Comparison of ENCODE assay signal across 8 mouse cellular contexts in genomic region chr2:164970631-164971196, GRCm38 (mm10). TPM values are rescaled to one million over a fixed set of nuclear protein-coding genes. Genes with fewer than 3 reads are reported as not detected.
DNase-seq lines count a peak whose midpoint lies in the region; ATAC-seq lines count a peak whose summit lies in the region.

No protein-coding gene starts in this region.

- ATAC-seq in lung, embryonic 16.5 days (ENCODE audit: low read depth): peak; percentile 31; the same call in 1 of the 2 replicates
- no peak for ATAC-seq in embryonic facial prominence, embryonic 13.5 days (ENCODE audit: insufficient number of reproducible peaks, insufficient read depth, low FRiP score, low TSS enrichment, low read depth)
- peak; percentile 28; the same call in 1 of the 2 replicates for ATAC-seq in neural tube, embryonic 14.5 days (ENCODE audit: low read depth)
- no peak for ATAC-seq in granulocyte monocyte progenitor cell, adult 5-6 weeks (replicated peaks; ENCODE audit: poor library complexity, severe bottlenecking)

- H3K4me2 ChIP-seq in lung, embryonic 16.5 days (ENCODE audit: low read depth, low read length): no peak overlapping the region
- peak overlapping the region; percentile 53 for H3K4me2 ChIP-seq in embryonic facial prominence, embryonic 13.5 days
- H3K4me2 ChIP-seq in neural tube, embryonic 14.5 days (ENCODE audit: low read depth, low read length): peak overlapping the region; percentile 72

- WGBS in lung, embryonic 16.5 days: under 1% methylated on average over 35 of the region's 42 CpGs
- under 1% methylated on average over 42 of the region's 42 CpGs for WGBS in embryonic facial prominence, embryonic 13.5 days
- WGBS in neural tube, embryonic 14.5 days: under 1% methylated on average over 41 of the region's 42 CpGs

- no peak overlapping the region for H3K4me3 ChIP-seq in lung, embryonic 16.5 days (ENCODE audit: low read length)
- peak overlapping the region; percentile 24; the same call in 1 of the 2 replicates for H3K4me3 ChIP-seq in embryonic facial prominence, embryonic 13.5 days
- H3K4me3 ChIP-seq in neural tube, embryonic 14.5 days (ENCODE audit: low read depth, low read length): peak overlapping the region; percentile 52

- no peak for DNase-seq in lung, adult 18-20 months
- DNase-seq in layer of hippocampus, postnatal 25 days (ENCODE audit: extremely low spot score in 1 of 2, low spot score in 1 of 2): peak; percentile 59 to 67
- no peak for DNase-seq in spleen, postnatal 36 days (ENCODE audit: low spot score in 2 of 2)
- DNase-seq in lung, postnatal 36 days: no peak

- no peak overlapping the region for H3K27ac ChIP-seq in lung, embryonic 16.5 days (ENCODE audit: low read length)
- H3K27ac ChIP-seq in embryonic facial prominence, embryonic 13.5 days: no peak overlapping the region
- H3K27ac ChIP-seq in neural tube, embryonic 14.5 days (ENCODE audit: low read depth, low read length): no peak overlapping the region

- no peaks in the 10 kb centered on the region for H3K36me3 ChIP-seq in lung, embryonic 16.5 days (ENCODE audit: control insufficient read depth, insufficient read depth, low read length)
- no peaks in the 10 kb centered on the region for H3K36me3 ChIP-seq in embryonic facial prominence, embryonic 13.5 days
- no peaks in the 10 kb centered on the region for H3K36me3 ChIP-seq in neural tube, embryonic 14.5 days (ENCODE audit: control insufficient read depth, insufficient read depth, low read length)

- no peak overlapping the region for H3K9ac ChIP-seq in lung, embryonic 16.5 days (ENCODE audit: low read length)
- peak overlapping the region; percentile 11; the same call in 1 of the 2 replicates for H3K9ac ChIP-seq in embryonic facial prominence, embryonic 13.5 days
- peak overlapping the region; percentile 41 for H3K9ac ChIP-seq in neural tube, embryonic 14.5 days (replicated peaks; ENCODE audit: low read depth, low read length)

- H3K27me3 ChIP-seq in lung, embryonic 16.5 days (ENCODE audit: control insufficient read depth, insufficient read depth, low read depth, low read length): peaks cover 61% of the 10 kb centered on the region
- H3K27me3 ChIP-seq in embryonic facial prominence, embryonic 13.5 days: peaks cover 86% of the 10 kb centered on the region
- peaks cover 24% of the 10 kb centered on the region for H3K27me3 ChIP-seq in neural tube, embryonic 14.5 days (ENCODE audit: control insufficient read depth, insufficient read depth, low read length)

- no peaks in the 10 kb centered on the region for H3K4me1 ChIP-seq in lung, embryonic 16.5 days (replicated peaks; ENCODE audit: control insufficient read depth, insufficient read depth, low read length)
- H3K4me1 ChIP-seq in embryonic facial prominence, embryonic 13.5 days: peaks cover 27% of the 10 kb centered on the region
- peaks cover 24% of the 10 kb centered on the region for H3K4me1 ChIP-seq in neural tube, embryonic 14.5 days (ENCODE audit: control insufficient read depth, insufficient read depth, low read length)

- no peaks in the 10 kb centered on the region for H3K9me3 ChIP-seq in lung, embryonic 16.5 days (ENCODE audit: control insufficient read depth, low read length)
- no peaks in the 10 kb centered on the region for H3K9me3 ChIP-seq in embryonic facial prominence, embryonic 13.5 days
- H3K9me3 ChIP-seq in neural tube, embryonic 14.5 days (ENCODE audit: control insufficient read depth, low read length): no peaks in the 10 kb centered on the region

RNA-seq across cellular contexts. Expression of gene Slc12a5, which starts 10.1 kb away (rescaled TPM):
- polyA plus RNA-seq in lung, embryonic 16.5 days (2015; fragmentation: Nextera tagmentation; extraction: Ambion mirVana): 0.47 and 0.53 TPM in 2 replicates
- 1.0 and 2.9 TPM in 2 replicates for polyA plus RNA-seq in embryonic facial prominence, embryonic 13.5 days (2015; fragmentation: Nextera tagmentation; extraction: Ambion mirVana)
- 100 to 1,000 TPM; 366 to 382 TPM for total RNA-seq in layer of hippocampus, postnatal 25 days (2021)
- polyA plus RNA-seq in neural tube, embryonic 14.5 days (2014; fragmentation: Nextera tagmentation; extraction: Ambion mirVana): 51.5 and 68.8 TPM in 2 replicates
- total RNA-seq in granulocyte monocyte progenitor cell, adult 5-6 weeks (2014; fragmentation: Nextera tagmentation): 0.21 TPM in 1 of 2 replicates, not detected in the other
- total RNA-seq in granulocyte monocyte progenitor cell, adult 5-6 weeks (2017): 0.43 TPM in 1 of 2 replicates, not detected in the other

RNA-seq across cellular contexts. Expression of gene Mmp9, which starts 30.1 kb away (rescaled TPM):
- 2.0 and 7.8 TPM in 2 replicates for polyA plus RNA-seq in lung, embryonic 16.5 days (2015; fragmentation: Nextera tagmentation; extraction: Ambion mirVana)
- 16.6 and 23.8 TPM in 2 replicates for polyA plus RNA-seq in embryonic facial prominence, embryonic 13.5 days (2015; fragmentation: Nextera tagmentation; extraction: Ambion mirVana)
- total RNA-seq in layer of hippocampus, postnatal 25 days (2021): 1 to 10 TPM; 1.5 to 1.8 TPM
- 13.8 and 22.2 TPM in 2 replicates for polyA plus RNA-seq in neural tube, embryonic 14.5 days (2014; fragmentation: Nextera tagmentation; extraction: Ambion mirVana)
- 0.95 TPM in 1 of 2 replicates, not detected in the other for total RNA-seq in granulocyte monocyte progenitor cell, adult 5-6 weeks (2014; fragmentation: Nextera tagmentation)
- 10.0 and 10.7 TPM in 2 replicates for total RNA-seq in granulocyte monocyte progenitor cell, adult 5-6 weeks (2017)

RNA-seq across cellular contexts. Expression of gene Zfp335, which starts 59.2 kb away (rescaled TPM):
- 14.3 and 14.6 TPM in 2 replicates for polyA plus RNA-seq in lung, embryonic 16.5 days (2015; fragmentation: Nextera tagmentation; extraction: Ambion mirVana)
- polyA plus RNA-seq in embryonic facial prominence, embryonic 13.5 days (2015; fragmentation: Nextera tagmentation; extraction: Ambion mirVana): 15.5 and 16.1 TPM in 2 replicates
- 10 to 100 TPM; 23.3 to 29.1 TPM for total RNA-seq in layer of hippocampus, postnatal 25 days (2021)
- polyA plus RNA-seq in neural tube, embryonic 14.5 days (2014; fragmentation: Nextera tagmentation; extraction: Ambion mirVana): 14.3 and 14.5 TPM in 2 replicates
- 11.5 and 16.3 TPM in 2 replicates for total RNA-seq in granulocyte monocyte progenitor cell, adult 5-6 weeks (2014; fragmentation: Nextera tagmentation)
- 5.6 and 7.5 TPM in 2 replicates for total RNA-seq in granulocyte monocyte progenitor cell, adult 5-6 weeks (2017)

Comparison
In these comparisons a context has a peak if more than half of its experiments do, and no peak if none do; other contexts are left out.
1. ATAC-seq: peak in lung, embryonic 16.5 days (single experiment) and neural tube, embryonic 14.5 days (single experiment); none in embryonic facial prominence, embryonic 13.5 days (single experiment) and granulocyte monocyte progenitor cell, adult 5-6 weeks (single experiment).
2. DNase-seq: peak in layer of hippocampus, postnatal 25 days (2 of 2); none in lung, adult 18-20 months (0 of 2), spleen, postnatal 36 days (0 of 2) and lung, postnatal 36 days (single experiment).
3. RNA of gene Slc12a5, which starts 10.1 kb away (polyA plus RNA-seq): 51.5 to 68.8 TPM in neural tube, embryonic 14.5 days; 1.0 to 2.9 TPM in embryonic facial prominence, embryonic 13.5 days and 0.47 to 0.53 TPM in lung, embryonic 16.5 days; every median in the first group is over 10 times any median in the second.